Mouse (Mus musculus) olfactory bulb, adult 2 months (tissue): ENCODE measurements around the gene Comt. TPM values are rescaled to one million over a fixed set of nuclear protein-coding genes. Genes with fewer than 3 reads are reported as not detected.
A peak's percentile ranks its signal among the peaks of the same experiment; 100 is the strongest.

Experiments used
- H3K27ac ChIP-seq: fragments of 200-500 bp; 2 replicates; pipeline ENCODE4 v1.5.1; 2012; ENCODE audit warnings: low read depth, low read length; ENCODE audit not compliant: insufficient read depth
- H3K4me1 ChIP-seq: fragments of 200-500 bp; 2 replicates; pipeline ENCODE4 v1.6.1; 2012; ENCODE audit warnings: low read length; ENCODE audit not compliant: control insufficient read depth, insufficient read depth
- H3K4me3 ChIP-seq: fragments of 200-500 bp; 2 replicates; pipeline ENCODE4 v1.5.1; 2012; ENCODE audit warnings: mild to moderate bottlenecking, low read depth, low read length, moderate library complexity; ENCODE audit not compliant: insufficient read depth
- CTCF ChIP-seq: fragments of 200-500 bp; IDR thresholded peaks from 2 replicates; pipeline ENCODE4 v1.5.1; 2012; ENCODE audit warnings: low read depth, mild to moderate bottlenecking, low read length, moderate library complexity; ENCODE audit not compliant: insufficient read depth
- POLR2A ChIP-seq: fragments of 200-500 bp; IDR thresholded peaks from 2 replicates; pipeline ENCODE4 v1.6.1; 2012; ENCODE audit warnings: mild to moderate bottlenecking, low read depth, low read length, moderate library complexity; ENCODE audit not compliant: insufficient read depth
- WGBS: fragments of 180-500 bp; shearing (Covaris S2); methylation state at CpG from one replicate; pipeline ENCODE4 v1.1.7; 2018; 5-methylcytosine and 5-hydroxymethylcytosine counted together
- polyA plus RNA-seq: library from polyadenylated mRNA; stranded (reverse); fragments of >200 nt; gene quantifications from 2 replicates; pipeline ENCODE4 v1.2.4, GENCODE M21; 2012; ENCODE audit warnings: low replicate concordance; ENCODE audit not compliant: missing spikeins, insufficient read depth, insufficient read length

Gene Comt
- polyA plus RNA-seq, 1 experiment, result not detected

- H3K4me1 ChIP-seq, result peaks cover 15% of the 10 kb centered on the region
- WGBS, result 90% methylated on average over 5 of the region's 5 CpGs
- no peak overlapping the region for H3K27ac ChIP-seq
- no peak for TF ChIP-seq POLR2A
- TF ChIP-seq CTCF, result no peak
- no peak overlapping the region for H3K4me3 ChIP-seq
Observed at GRCm38 (mm10) chr16:18417491-18417890, 9.2 kb downstream of the Comt start.

DNA sequence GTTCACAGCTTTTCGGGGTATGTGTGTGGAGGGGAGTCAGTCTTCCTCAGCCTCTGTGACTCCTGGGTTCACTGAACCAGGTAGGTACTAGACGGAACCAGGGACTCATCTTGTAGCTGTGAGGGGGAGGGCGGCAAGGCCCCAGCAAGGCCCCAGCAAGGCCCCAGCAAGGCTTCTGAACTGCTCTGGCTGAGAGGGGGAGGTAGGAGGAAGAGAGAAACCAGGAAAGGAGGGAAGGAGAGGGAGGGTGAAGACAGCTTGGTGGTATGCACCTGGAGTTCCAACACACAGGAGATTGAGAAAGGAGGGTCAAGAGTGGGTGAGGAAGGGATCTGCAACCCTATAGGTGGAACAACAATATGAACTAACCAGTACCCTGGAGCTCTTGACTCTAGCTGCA lies 9.8 kb downstream of the Comt start:
- TF ChIP-seq CTCF, result no peak
- no peak for TF ChIP-seq POLR2A
- Histone ChIP-seq H3K4me1 (peaks cover 18% of the 10 kb centered on the region), H3K4me3 (no peak overlapping the region), H3K27ac (peak overlapping the region; percentile 76)
- WGBS, result 51% methylated on average over 3 of the region's 3 CpGs

- H3K4me3 ChIP-seq, result no peak overlapping the region
- TF ChIP-seq POLR2A (no peak), CTCF (no peak)
- H3K4me1 ChIP-seq, result peaks cover 24% of the 10 kb centered on the region
- 30% methylated on average over 18 of the region's 18 CpGs for WGBS
- peak overlapping the region; percentile 76 for H3K27ac ChIP-seq
Observed at GRCm38 (mm10) chr16:18416094-18416761, 10.4 kb downstream of the Comt start.

GRCm38 (mm10) chr16:18413032-18413816 lies 13.4 kb downstream of the Comt start:
- 87% methylated on average over 7 of the region's 7 CpGs for WGBS
- H3K27ac ChIP-seq, result no peak overlapping the region
- peaks cover 38% of the 10 kb centered on the region for H3K4me1 ChIP-seq
- no peak overlapping the region for H3K4me3 ChIP-seq
- TF ChIP-seq CTCF (no peak), POLR2A (no peak)

DNA sequence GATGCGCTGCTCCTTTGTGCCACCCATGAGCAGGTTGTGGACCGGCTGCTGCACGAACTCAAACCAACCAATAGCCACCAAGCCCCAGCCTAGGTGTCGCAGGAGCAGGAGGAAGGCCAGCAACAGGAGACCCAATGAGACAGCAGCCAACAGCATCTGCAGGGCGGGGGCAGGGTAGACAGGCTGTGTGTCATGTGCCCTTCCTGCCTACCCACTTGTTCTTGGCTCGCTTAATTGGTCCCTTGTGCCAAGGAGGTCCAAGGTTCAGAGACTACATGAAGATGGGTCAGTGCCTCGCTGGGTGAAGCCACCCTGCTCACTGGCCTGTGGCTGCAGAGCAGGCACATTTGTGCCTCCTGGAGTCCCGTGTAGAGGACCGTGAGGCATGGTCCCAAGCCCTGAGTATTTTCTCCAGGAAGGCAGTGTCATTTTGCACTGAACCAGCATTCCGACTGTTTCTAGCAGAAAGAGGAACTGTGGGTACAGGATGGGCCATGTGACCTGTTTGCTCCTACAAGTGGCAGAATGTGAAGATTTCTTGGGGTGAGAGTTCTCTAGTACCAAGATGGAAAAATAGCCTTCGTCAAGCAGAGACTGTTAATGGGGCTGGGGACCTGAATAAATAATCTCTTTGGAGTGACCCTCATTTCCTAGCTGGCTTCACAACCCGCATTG lies 14.7 kb downstream of the Comt start:
- 75% methylated on average over 12 of the region's 12 CpGs for WGBS
- Histone ChIP-seq H3K4me3 (no peak overlapping the region), H3K27ac (no peak overlapping the region), H3K4me1 (peaks cover 39% of the 10 kb centered on the region)
- no peak for TF ChIP-seq CTCF

- Histone ChIP-seq H3K4me3 (no peak overlapping the region), H3K27ac (no peak overlapping the region)
- 76% methylated on average over 13 of the region's 13 CpGs for WGBS
Observed at GRCm38 (mm10) chr16:18411026-18411649, 15.5 kb downstream of the Comt start.

GRCm38 (mm10) chr16:18410418-18410817 lies 16.2 kb downstream of the Comt start:
- no peak overlapping the region for H3K27ac ChIP-seq
- no peak overlapping the region for H3K4me3 ChIP-seq
- 88% methylated on average over 5 of the region's 5 CpGs for WGBS

More at GRCm38 (mm10) chr16:18411026-18411649, 15.5 kb downstream of the Comt start:
- TF ChIP-seq POLR2A (no peak), CTCF (no peak)
- peaks cover 36% of the 10 kb centered on the region for H3K4me1 ChIP-seq

GRCm38 (mm10) chr16:18409776-18410175 lies 16.9 kb downstream of the Comt start:
- Histone ChIP-seq H3K4me3 (no peak overlapping the region), H3K27ac (no peak overlapping the region), H3K4me1 (peaks cover 38% of the 10 kb centered on the region)
- no peak for TF ChIP-seq CTCF
- no peak for TF ChIP-seq POLR2A
- 55% methylated on average over 4 of the region's 4 CpGs for WGBS

More at GRCm38 (mm10) chr16:18410418-18410817, 16.2 kb downstream of the Comt start:
- peaks cover 38% of the 10 kb centered on the region for H3K4me1 ChIP-seq
- TF ChIP-seq POLR2A (no peak), CTCF (no peak)
